Mouse (Mus musculus) small intestine, adult 2 months (tissue): ENCODE data around the gene Mitf. TPM values are rescaled to one million over a fixed set of nuclear protein-coding genes. Genes with fewer than 3 reads are reported as not detected.

Experiments
- H3K27ac ChIP-seq: fragments of 200-500 bp; 2 replicates; pipeline ENCODE4 v1.5.1; 2012; ENCODE audit warnings: low read depth, low read length, control low read depth, inconsistent platforms; ENCODE audit not compliant: insufficient read depth
- H3K27me3 ChIP-seq: fragments of 200-500 bp; 2 replicates; pipeline ENCODE4 v1.6.1; 2012; ENCODE audit warnings: mild to moderate bottlenecking, moderate library complexity, low read length, inconsistent platforms; ENCODE audit not compliant: control insufficient read depth, insufficient read depth
- H3K36me3 ChIP-seq: fragments of 200-500 bp; 2 replicates; pipeline ENCODE4 v1.6.1; 2012; ENCODE audit warnings: mild to moderate bottlenecking, low read length, control low read depth, inconsistent platforms; ENCODE audit not compliant: control insufficient read depth, insufficient read depth
- H3K4me1 ChIP-seq: fragments of 200-500 bp; 2 replicates; pipeline ENCODE4 v1.6.1; 2012; ENCODE audit warnings: low read length, inconsistent platforms, mixed read lengths; ENCODE audit not compliant: control insufficient read depth, insufficient read depth, insufficient read length
- H3K4me3 ChIP-seq: fragments of 200-500 bp; 2 replicates; pipeline ENCODE4 v1.5.1; 2012; ENCODE audit warnings: low read depth, mild to moderate bottlenecking, control low read depth, inconsistent platforms, low read length, moderate library complexity
- CTCF ChIP-seq: fragments of 200-500 bp; IDR thresholded peaks from 2 replicates; pipeline ENCODE4 v1.5.1; 2012; ENCODE audit warnings: low read depth, mild to moderate bottlenecking, control low read depth, inconsistent platforms, low read length, moderate library complexity, mixed read lengths; ENCODE audit not compliant: insufficient replicate concordance, insufficient read length; ENCODE audit errors: extremely low read depth
- POLR2A ChIP-seq: fragments of 200-500 bp; IDR thresholded peaks from 2 replicates; pipeline ENCODE4 v1.6.1; 2012; ENCODE audit warnings: low read depth, mild to moderate bottlenecking, control low read depth, inconsistent platforms, low read length, moderate library complexity
- WGBS: fragments of 180-500 bp; shearing (Covaris S2); methylation state at CpG from one replicate; pipeline ENCODE4 v1.1.7; 2018; 5-methylcytosine and 5-hydroxymethylcytosine counted together
- polyA plus RNA-seq: library from polyadenylated mRNA; depleted of rRNA; stranded (reverse); fragments of >200 nt; gene quantifications from 2 replicates; pipeline ENCODE4 v1.2.3, GENCODE M21; 2012

Gene Mitf
- polyA plus RNA-seq, 1 experiment, result 0.63 TPM

- 78% methylated on average over 11 of the region's 11 CpGs for WGBS
- no peak overlapping the region for H3K27ac ChIP-seq
- no peaks in the 10 kb centered on the region for H3K36me3 ChIP-seq
- H3K27me3 ChIP-seq, result no peaks in the 10 kb centered on the region
- TF ChIP-seq CTCF (no peak), POLR2A (no peak)
- H3K4me3 ChIP-seq, result no peak overlapping the region
- H3K4me1 ChIP-seq, result no peaks in the 10 kb centered on the region
Observed at GRCm38 (mm10) chr6:97937897-97938614, 131.2 kb downstream of the Mitf start.

GRCm38 (mm10) chr6:97940916-97941315 is 134.1 kb downstream of the Mitf start:
- no peaks in the 10 kb centered on the region for H3K36me3 ChIP-seq

GRCm38 (mm10) chr6:97950033-97950881 is 143.4 kb downstream of the Mitf start:
- Histone ChIP-seq H3K36me3 (no peaks in the 10 kb centered on the region), H3K27me3 (no peaks in the 10 kb centered on the region), H3K27ac (no peak overlapping the region), H3K4me1 (no peaks in the 10 kb centered on the region), H3K4me3 (no peak overlapping the region)
- WGBS, result 85% methylated on average over 13 of the region's 13 CpGs
- TF ChIP-seq CTCF, result no peak
- no peak for TF ChIP-seq POLR2A

More at GRCm38 (mm10) chr6:97940916-97941315, 134.1 kb downstream of the Mitf start:
- TF ChIP-seq POLR2A, result no peak
- TF ChIP-seq CTCF, result no peak
- no peak overlapping the region for H3K4me3 ChIP-seq
- H3K27me3 ChIP-seq, result no peaks in the 10 kb centered on the region
- H3K4me1 ChIP-seq, result no peaks in the 10 kb centered on the region
- WGBS, result 90% methylated on average over 12 of the region's 12 CpGs
- H3K27ac ChIP-seq, result no peak overlapping the region

- WGBS, result 73% methylated on average over 2 of the region's 2 CpGs
- Histone ChIP-seq H3K36me3 (no peaks in the 10 kb centered on the region), H3K4me1 (no peaks in the 10 kb centered on the region), H3K27ac (no peak overlapping the region), H3K27me3 (no peaks in the 10 kb centered on the region), H3K4me3 (no peak overlapping the region)
- TF ChIP-seq POLR2A, result no peak
- TF ChIP-seq CTCF, result no peak
Observed at GRCm38 (mm10) chr6:97950882-97951245, 144.0 kb downstream of the Mitf start.

- H3K4me3 ChIP-seq, result no peak overlapping the region
- no peaks in the 10 kb centered on the region for H3K27me3 ChIP-seq
Observed at GRCm38 (mm10) chr6:97951711-97952110, 144.9 kb downstream of the Mitf start.

GRCm38 (mm10) chr6:97952845-97953244 is 146.0 kb downstream of the Mitf start:
- H3K4me3 ChIP-seq, result no peak overlapping the region
- WGBS, result 87% methylated on average over 8 of the region's 8 CpGs
- no peaks in the 10 kb centered on the region for H3K36me3 ChIP-seq
- no peaks in the 10 kb centered on the region for H3K4me1 ChIP-seq
- TF ChIP-seq CTCF (no peak), POLR2A (no peak)
- H3K27me3 ChIP-seq, result no peaks in the 10 kb centered on the region
- H3K27ac ChIP-seq, result no peak overlapping the region

More at GRCm38 (mm10) chr6:97951711-97952110, 144.9 kb downstream of the Mitf start:
- H3K36me3 ChIP-seq, result no peaks in the 10 kb centered on the region
- H3K4me1 ChIP-seq, result no peaks in the 10 kb centered on the region
- no peak for TF ChIP-seq POLR2A
- no peak for TF ChIP-seq CTCF
- WGBS, result 89% methylated on average over 1 of the region's 1 CpGs
- H3K27ac ChIP-seq, result no peak overlapping the region

- Histone ChIP-seq H3K36me3 (no peaks in the 10 kb centered on the region), H3K27me3 (no peaks in the 10 kb centered on the region), H3K4me3 (no peak overlapping the region), H3K4me1 (no peaks in the 10 kb centered on the region), H3K27ac (no peak overlapping the region)
- TF ChIP-seq POLR2A, result no peak
- TF ChIP-seq CTCF, result no peak
- whole genome bisulfite sequencing, result 62% methylated on average over 6 of the region's 6 CpGs
Observed at GRCm38 (mm10) chr6:97956121-97956520, 149.3 kb downstream of the Mitf start.
